Mouse (Mus musculus) skeletal muscle tissue, adult 2 months (tissue): ENCODE results near the gene Pfn1.

ENCODE experiments used
- DNase-seq: peaks from one replicate; pipeline ENCODE4 v3.0.0-alpha.2; 2012; ENCODE audit warnings: low read depth, low spot score

Pfn1 gene

DNA sequence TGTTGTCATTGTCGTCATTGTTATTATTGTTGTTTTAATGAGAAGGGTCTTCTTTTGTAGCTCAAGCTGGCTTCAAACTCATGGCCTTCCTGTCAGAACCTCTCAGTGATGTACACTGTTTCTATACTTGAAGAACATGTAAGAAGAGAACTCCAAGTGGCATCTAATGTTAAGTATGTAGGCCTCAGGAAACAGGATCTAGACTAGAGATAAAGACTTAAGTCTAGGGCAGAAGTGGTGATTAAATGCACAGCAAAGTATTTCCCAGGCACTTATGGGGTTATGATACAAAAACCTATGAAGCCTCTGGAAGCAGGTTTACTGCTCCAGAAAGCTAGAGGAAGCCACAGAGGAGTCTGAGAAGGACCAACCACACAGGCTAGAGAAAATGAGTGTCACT lies 16.2 kb downstream of the Pfn1 start:
- no peak for DNase-seq

- DNase-seq, result no peak
These were observed 16.7 kb downstream of the Pfn1 start for GRCm38 (mm10) chr11:70637764-70638163.

- no peak for DNase-seq
These were observed 18.8 kb downstream of the Pfn1 start for GRCm38 (mm10) chr11:70635601-70636000.

- no peak for DNase-seq
These were observed 24.3 kb downstream of the Pfn1 start for GRCm38 (mm10) chr11:70630129-70630528.

DNA sequence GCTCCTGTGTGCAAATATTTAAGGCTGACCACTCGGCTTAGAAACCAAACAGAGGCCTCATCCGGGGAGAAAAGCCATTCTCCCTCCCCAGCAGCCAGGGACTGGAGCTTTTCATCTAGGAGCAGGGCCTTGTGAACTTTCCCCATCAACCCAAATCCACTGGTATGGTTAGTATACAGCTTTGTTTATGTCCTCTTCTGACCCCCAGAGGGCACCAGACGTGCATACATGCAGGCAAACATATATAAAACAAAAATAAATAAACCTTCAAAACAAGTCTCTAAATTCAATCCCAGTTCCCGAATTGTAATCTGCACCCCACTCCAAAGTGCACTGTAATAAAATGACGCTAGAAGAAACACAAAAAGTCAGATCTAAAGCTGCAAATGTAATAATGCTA lies 24.9 kb downstream of the Pfn1 start:
- no peak for DNase-seq

GRCm38 (mm10) chr11:70628431-70628830 lies 26.0 kb downstream of the Pfn1 start:
- DNase-seq, result no peak

DNA sequence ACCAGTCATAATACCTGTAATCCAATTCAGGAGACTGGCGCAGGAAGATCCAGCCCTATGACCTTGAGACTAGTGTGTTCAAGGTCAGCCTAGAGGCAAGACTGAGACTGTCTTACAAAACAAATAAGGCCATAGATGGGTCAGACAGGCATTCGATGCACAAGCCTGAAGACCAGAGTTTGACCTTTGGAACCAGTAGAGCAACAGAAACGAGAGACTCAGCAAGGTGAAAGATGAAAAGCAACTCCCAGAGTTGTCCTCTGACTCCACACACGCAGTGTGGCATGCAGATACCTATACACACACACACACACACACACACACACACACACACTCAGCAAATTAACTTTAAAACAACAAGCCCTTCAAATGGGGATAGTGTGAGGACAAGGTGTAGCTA lies 27.6 kb downstream of the Pfn1 start:
- DNase-seq, result no peak

DNA sequence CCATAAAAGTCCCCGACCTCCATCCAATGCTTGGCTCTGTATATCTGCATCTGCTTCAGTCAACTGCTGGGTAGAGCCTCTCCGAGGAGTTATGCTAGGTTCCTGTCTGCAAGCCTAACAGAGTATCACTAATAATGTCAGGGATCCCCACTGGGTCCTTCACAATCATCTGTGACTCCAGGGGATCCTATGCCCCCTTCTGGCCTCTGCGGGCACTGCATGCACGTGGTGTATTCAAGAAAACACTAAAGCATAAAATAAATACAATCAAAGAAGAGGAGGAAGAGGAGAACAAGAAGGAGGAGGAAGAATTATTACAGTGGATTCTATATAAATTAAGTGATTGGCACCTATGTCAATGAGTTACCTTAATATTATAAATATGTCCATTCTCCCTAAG lies 29.0 kb downstream of the Pfn1 start:
- DNase-seq, result no peak

DNA sequence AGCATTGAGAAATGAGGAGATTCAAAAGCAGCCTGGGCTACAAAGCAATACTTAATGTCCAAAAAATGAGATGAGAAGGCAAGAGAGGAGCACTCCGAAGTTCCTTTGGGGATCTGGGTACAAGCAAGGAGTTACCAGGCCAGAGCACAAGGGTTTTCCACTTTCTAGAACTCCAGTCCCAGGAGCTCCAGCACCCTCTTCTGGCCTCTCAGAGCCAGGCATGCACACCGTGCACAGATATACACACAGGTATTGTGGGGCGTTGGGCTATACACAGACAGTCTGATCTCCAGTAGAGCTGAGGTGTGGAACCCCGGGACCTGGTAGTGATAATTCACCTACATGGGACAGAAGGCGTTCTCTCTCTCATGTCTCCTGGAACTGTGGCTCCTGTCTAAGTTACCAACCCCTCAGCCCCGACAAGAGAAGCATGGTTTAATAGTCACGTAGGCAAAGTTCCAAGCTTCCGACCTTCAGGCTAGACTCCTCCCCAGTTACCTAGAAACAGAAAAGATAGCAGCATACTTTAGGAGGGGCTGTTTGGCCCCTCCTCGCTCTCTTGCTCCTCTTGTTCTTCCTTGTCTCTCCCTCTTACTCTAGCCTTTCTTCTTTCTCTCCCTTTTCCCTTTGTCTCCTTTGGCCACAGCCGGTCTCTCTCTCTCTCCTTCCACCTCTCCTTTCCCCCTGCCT lies 31.2 kb downstream of the Pfn1 start:
- DNase-seq, result no peak

GRCm38 (mm10) chr11:70621972-70622814 lies 32.3 kb downstream of the Pfn1 start:
- DNase-seq, result peak; percentile 86

DNA sequence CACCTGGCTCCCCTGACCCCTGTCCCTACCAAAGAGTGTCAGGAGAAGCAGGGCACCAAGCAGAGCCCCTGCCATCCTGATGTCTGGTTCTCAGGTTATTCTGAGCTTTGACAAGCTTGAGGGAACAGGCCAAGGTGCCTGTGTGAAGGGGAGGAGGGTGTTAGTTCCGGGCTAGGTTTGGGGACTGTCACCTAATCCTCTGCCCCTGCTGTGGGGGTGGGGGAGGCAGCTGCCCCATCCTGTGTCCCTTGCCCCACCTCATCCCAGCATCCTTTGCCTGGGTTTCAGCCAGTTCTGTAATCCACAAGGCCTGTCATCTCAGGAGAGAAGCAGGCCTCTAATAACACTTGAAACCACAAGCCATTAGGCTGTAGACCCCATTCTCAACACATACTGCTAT lies 35.3 kb downstream of the Pfn1 start, which contains the start of gene Chrne:
Chrne (minus strand) TSS at position 116 of the 400 bp plus-strand sequence.
- peak; percentile 68 for DNase-seq

DNA sequence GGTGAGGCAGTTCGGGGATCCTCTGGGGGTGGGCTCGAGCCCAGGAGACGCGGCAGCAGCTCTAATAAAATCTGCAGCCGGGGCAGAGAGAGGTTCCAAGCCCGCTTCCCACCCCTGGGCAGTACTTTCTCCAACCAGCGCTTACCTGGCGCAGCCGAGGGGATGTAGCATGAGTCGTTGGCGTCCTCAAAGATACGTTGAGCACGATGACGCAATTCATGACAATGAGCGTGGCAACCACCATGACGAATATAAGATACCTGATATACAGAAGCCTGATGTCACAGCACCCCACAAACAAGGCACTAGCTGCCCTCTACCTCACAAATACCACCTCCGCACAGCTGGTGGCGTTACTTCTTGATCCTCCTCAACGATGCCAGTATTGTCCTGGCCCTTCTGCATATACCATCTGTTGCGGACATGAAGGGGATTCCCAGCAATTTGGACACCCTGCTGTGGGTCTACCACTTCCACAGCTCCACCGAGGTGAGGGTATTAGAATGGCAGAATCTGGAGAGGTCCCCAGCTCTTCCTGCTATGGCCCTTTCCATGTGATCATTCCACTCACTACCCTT lies 38.8 kb downstream of the Pfn1 start, which contains the start of gene 4930544D05Rik:
4930544D05Rik (plus strand) TSS at position 333 of the 578 bp plus-strand sequence.
- no peak for DNase-seq

DNA sequence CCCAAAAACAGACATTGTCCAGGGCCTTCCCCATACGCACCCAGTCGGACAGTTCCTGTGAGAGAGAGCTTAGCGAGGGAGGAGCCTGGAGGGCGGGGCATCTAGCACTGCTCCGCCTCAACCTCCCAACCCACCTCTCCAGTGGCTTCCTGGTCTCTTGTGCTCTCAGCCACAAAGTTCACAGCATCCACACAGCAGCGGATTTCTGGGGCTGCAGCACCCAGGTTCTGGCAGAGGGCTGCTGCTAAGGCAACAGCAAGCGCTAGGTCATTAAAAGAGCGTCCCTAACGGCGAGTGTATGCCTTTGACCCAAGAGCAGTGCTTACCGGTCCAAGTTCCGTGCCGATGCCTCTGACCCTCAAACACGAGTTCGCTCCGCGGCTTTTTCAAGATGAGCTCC lies 39.4 kb downstream of the Pfn1 start:
- peak; percentile 47 for DNase-seq

DNA sequence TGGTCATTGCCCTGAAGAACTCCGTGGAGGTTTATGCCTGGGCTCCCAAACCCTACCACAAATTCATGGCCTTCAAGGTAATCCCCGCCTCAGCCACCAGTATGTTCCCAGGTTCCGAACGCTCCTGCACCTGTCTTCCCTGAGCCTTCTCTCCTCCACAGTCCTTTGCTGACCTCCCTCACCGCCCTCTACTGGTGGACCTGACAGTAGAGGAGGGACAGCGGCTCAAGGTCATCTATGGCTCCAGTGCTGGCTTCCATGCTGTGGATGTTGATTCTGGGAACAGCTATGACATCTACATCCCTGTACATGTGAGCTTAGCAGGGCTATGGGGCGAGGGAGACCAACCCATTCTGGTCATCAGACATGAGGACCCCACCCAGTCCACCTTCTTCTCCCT lies 41.9 kb downstream of the Pfn1 start:
- DNase-seq, result no peak

GRCm38 (mm10) chr11:70610752-70611151 lies 43.7 kb downstream of the Pfn1 start:
- DNase-seq, result no peak

DNA sequence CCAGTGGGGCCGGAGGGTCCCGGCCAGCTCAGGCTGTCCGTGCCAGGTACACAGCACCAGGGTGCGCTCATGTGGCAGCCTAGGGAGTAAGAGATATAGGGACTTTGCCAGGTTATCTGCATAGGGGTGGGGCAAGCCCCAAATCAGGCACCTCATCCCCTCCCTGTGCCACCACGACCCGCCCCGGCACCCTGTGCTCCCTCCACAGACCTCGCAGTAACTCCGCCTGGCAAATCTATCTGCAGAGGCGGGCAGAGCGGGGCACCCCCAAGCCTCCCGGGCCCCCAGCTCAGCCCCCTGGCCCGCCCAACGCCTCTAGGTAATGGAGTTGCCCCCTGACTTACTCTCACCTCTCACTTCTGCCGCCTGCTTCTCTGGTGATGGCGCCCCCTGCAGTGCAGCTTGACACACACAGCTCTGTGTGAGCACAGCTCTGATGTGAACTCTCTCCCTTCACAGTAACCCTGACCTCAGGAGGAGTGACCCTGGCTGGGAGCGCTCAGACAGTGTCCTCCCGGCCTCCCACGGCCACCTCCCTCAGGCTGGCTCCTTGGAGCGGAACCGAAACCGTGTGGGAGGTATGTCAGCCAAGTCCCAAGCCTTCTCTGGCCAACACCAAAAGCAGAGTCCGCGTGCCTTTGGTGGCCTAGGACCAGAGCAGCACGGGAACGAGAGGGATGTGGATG lies 45.9 kb downstream of the Pfn1 start:
- DNase-seq, result no peak

DNA sequence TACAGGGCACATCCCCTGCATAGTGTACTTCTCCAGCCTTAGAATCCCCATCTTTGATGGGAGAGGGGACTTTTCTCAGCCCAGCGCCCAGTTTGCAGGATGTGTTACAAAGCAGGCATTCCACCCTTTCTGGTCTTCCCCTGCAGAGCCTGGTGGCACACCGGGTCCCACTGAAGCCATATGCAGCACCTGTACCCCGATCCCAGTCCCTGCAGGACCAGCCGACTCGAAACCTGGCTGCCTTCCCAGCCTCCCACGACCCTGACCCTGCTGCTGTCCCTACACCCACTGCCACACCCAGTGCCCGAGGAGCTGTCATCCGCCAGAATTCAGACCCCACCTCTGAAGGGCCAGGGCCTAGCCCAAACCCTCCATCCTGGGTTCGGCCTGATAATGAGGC lies 46.8 kb downstream of the Pfn1 start:
- DNase-seq, result no peak

- no peak for DNase-seq
These were observed 47.7 kb downstream of the Pfn1 start for GRCm38 (mm10) chr11:70606717-70607116.

DNA sequence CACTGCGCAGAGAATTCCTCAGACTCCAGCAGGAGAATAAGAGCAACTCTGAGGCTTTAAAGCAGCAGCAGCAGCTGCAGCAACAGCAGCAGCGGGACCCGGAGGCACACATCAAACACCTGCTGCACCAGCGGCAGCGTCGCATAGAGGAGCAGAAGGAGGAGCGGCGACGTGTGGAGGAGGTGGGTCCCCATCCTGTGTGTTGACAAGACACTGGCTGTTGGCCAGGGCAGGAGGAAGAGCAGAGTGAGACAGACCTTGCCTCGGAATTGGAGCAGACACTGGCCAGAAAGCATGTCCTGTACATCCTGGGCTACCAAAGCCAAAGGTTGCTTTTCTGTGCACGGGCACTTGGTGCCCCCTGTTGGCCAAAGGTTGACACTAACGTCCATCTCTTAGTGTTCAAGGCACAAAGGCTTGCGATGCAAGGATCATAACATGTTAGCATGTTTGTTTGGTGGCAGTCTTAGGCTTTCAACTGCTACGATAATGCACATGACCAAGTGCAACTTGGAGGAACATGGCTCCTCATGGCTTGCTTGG lies 49.3 kb downstream of the Pfn1 start:
- peak; percentile 65 for DNase-seq
